Comparison of ENCODE assay signal across 24 mouse cellular contexts in the genomic region with DNA sequence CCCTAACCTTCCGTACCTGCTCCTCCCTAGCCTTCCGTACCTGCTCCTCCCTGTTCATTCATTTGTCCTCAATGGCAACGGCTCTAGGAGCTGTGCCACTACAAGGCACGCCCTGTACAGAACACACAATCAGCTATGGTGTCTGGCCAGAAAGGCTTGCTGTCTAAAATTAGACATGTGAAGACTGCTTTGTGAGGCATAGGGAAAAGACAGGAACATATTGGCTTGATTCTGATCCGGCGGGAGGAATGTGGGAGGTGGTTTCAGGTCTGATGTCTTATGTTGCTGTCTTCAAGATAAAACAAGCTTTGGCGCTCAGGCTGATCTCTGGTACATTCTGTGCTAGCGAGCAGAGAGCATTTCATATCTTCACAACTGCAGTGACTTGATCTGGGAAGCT. TPM values are rescaled to one million over a fixed set of nuclear protein-coding genes. Genes with fewer than 3 reads are reported as not detected.
DNase-seq lines count a peak whose midpoint lies in the region; ATAC-seq lines count a peak whose summit lies in the region.
"Had no signal": no experiment of that assay in that cellular context is flagged by ENCODE, and none has a peak within 500 bp of the region (broad histone marks: within the 10 kb centered on the region; RNA-seq: fewer than 3 reads in every experiment).

No protein-coding gene starts in this region.

- no peak overlapping the region for H3K9ac ChIP-seq in embryonic facial prominence, embryonic 15.5 days
- peak overlapping the region; percentile 51 for H3K9ac ChIP-seq in heart, embryonic 13.5 days
- H3K9ac ChIP-seq in kidney, embryonic 14.5 days (ENCODE audit: low read depth, low read length), result no peak overlapping the region
- H3K9ac ChIP-seq: hindbrain, embryonic 15.5 days; liver, postnatal 0 days; neural tube, embryonic 13.5 days had no signal

- H3K4me1 ChIP-seq in embryonic facial prominence, embryonic 15.5 days, result 0 out of 2 replicates have a peak, but pooled peaks cover 4% of the 10 kb centered on the region
- peaks cover 9% of the 10 kb centered on the region for H3K4me1 ChIP-seq in embryonic facial prominence, embryonic 10.5 days
- H3K4me1 ChIP-seq in heart, embryonic 13.5 days, result peaks cover 59% of the 10 kb centered on the region
- H3K4me1 ChIP-seq in kidney, embryonic 14.5 days (ENCODE audit: control insufficient read depth, insufficient read depth, low read length), result no peaks in the 10 kb centered on the region

- 0 out of 2 replicates have a peak, but pooled peaks have one; percentile 9 for ATAC-seq in embryonic facial prominence, embryonic 15.5 days (ENCODE audit: insufficient number of reproducible peaks, low FRiP score, low TSS enrichment, low read depth)
- ATAC-seq in heart, embryonic 13.5 days (ENCODE audit: extremely low read depth, insufficient number of reproducible peaks, low FRiP score, low TSS enrichment), result no peak
- no peak for ATAC-seq in kidney, embryonic 14.5 days (ENCODE audit: low FRiP score, low TSS enrichment)
- ATAC-seq: CD4-positive, CD25-positive, alpha-beta regulatory T cell, adult 4 months; forebrain, embryonic 14.5 days; intestine, postnatal 0 days; liver, postnatal 0 days had no signal

- DNase-seq in embryonic facial prominence, embryonic 10.5 days (ENCODE audit: low spot score), result no peak
- peak; percentile 22 for DNase-seq in layer of hippocampus, adult 9-11 months
- DNase-seq in layer of hippocampus, postnatal 10 days (ENCODE audit: low spot score in 2 of 2), result no peak
- DNase-seq in skeletal muscle tissue, adult 2 months (ENCODE audit: low read depth, low spot score), result peak; percentile 69
- DNase-seq in kidney, adult 11 months, result no peak
- DNase-seq: cerebellum, postnatal 14 days; kidney, postnatal 10 days; liver; liver, postnatal 0 days; lung, postnatal 36 days; right cerebral cortex, postnatal 25 days; thymus, adult 18-20 months had no signal

- no peaks in the 10 kb centered on the region for H3K9me3 ChIP-seq in embryonic facial prominence, embryonic 15.5 days (replicated peaks)
- H3K9me3 ChIP-seq in embryonic facial prominence, embryonic 10.5 days, result no peaks in the 10 kb centered on the region
- no peaks in the 10 kb centered on the region for H3K9me3 ChIP-seq in heart, embryonic 13.5 days
- H3K9me3 ChIP-seq in kidney, embryonic 14.5 days (ENCODE audit: control insufficient read depth, low read length), result no peaks in the 10 kb centered on the region
- H3K9me3 ChIP-seq: hindbrain, embryonic 15.5 days; midbrain, embryonic 10.5 days; neural tube, embryonic 13.5 days had no signal

- H3K27me3 ChIP-seq in embryonic facial prominence, embryonic 15.5 days, result peaks cover 36% of the 10 kb centered on the region
- H3K27me3 ChIP-seq in embryonic facial prominence, embryonic 10.5 days (replicated peaks; ENCODE audit: low read depth, poor library complexity, severe bottlenecking), result peaks cover 54% of the 10 kb centered on the region
- peaks cover 42% of the 10 kb centered on the region for H3K27me3 ChIP-seq in heart, embryonic 13.5 days (replicated peaks)
- H3K27me3 ChIP-seq in kidney, embryonic 14.5 days (ENCODE audit: control insufficient read depth, insufficient read depth, low read length), result peaks cover 32% of the 10 kb centered on the region

- no peak overlapping the region for H3K4me2 ChIP-seq in embryonic facial prominence, embryonic 15.5 days (replicated peaks)
- peak overlapping the region; percentile 49 for H3K4me2 ChIP-seq in heart, embryonic 13.5 days
- no peak overlapping the region for H3K4me2 ChIP-seq in kidney, embryonic 14.5 days (replicated peaks; ENCODE audit: low read depth, low read length)
- H3K4me2 ChIP-seq: hindbrain, embryonic 15.5 days; neural tube, embryonic 13.5 days had no signal

- no peak overlapping the region for H3K4me3 ChIP-seq in embryonic facial prominence, embryonic 15.5 days (replicated peaks)
- H3K4me3 ChIP-seq in embryonic facial prominence, embryonic 10.5 days, result no peak overlapping the region
- H3K4me3 ChIP-seq in heart, embryonic 13.5 days, result peak overlapping the region; percentile 11; the same call in 1 of the 2 replicates
- no peak overlapping the region for H3K4me3 ChIP-seq in kidney, embryonic 14.5 days (ENCODE audit: low read length)
- H3K4me3 ChIP-seq: hindbrain, embryonic 15.5 days; layer of hippocampus, adult 2 months; midbrain, embryonic 10.5 days; neural tube, embryonic 13.5 days had no signal

- H3K27ac ChIP-seq in embryonic facial prominence, embryonic 15.5 days (replicated peaks), result no peak overlapping the region
- no peak overlapping the region for H3K27ac ChIP-seq in embryonic facial prominence, embryonic 10.5 days (replicated peaks)
- H3K27ac ChIP-seq in heart, embryonic 13.5 days (replicated peaks), result peak overlapping the region; percentile 58
- no peak overlapping the region for H3K27ac ChIP-seq in kidney, embryonic 14.5 days (ENCODE audit: low read depth, low read length)
- H3K27ac ChIP-seq: hindbrain, embryonic 15.5 days; layer of hippocampus, adult 2 months; midbrain, embryonic 10.5 days; neural tube, embryonic 13.5 days had no signal

- WGBS in embryonic facial prominence, embryonic 15.5 days, result 51% methylated on average over 8 of the region's 8 CpGs
- 79% methylated on average over 8 of the region's 8 CpGs for WGBS in embryonic facial prominence, embryonic 10.5 days
- 22% methylated on average over 8 of the region's 8 CpGs for WGBS in heart, embryonic 13.5 days
- WGBS in kidney, embryonic 14.5 days, result 77% methylated on average over 8 of the region's 8 CpGs

- no peaks in the 10 kb centered on the region for H3K36me3 ChIP-seq in embryonic facial prominence, embryonic 15.5 days
- no peaks in the 10 kb centered on the region for H3K36me3 ChIP-seq in embryonic facial prominence, embryonic 10.5 days (replicated peaks)
- H3K36me3 ChIP-seq in heart, embryonic 13.5 days, result no peaks in the 10 kb centered on the region
- H3K36me3 ChIP-seq in kidney, embryonic 14.5 days (ENCODE audit: control insufficient read depth, insufficient read depth, low read length), result no peaks in the 10 kb centered on the region
- H3K36me3 ChIP-seq: G1E; hindbrain, embryonic 15.5 days; midbrain, embryonic 10.5 days; neural tube, embryonic 13.5 days had no signal

RNA-seq across cellular contexts. Expression of gene Cxcl10, which starts 41.9 kb away (rescaled TPM):
- 0.81 and 1.7 TPM in 2 replicates for polyA plus RNA-seq in embryonic facial prominence, embryonic 15.5 days (2015; fragmentation: Nextera tagmentation; extraction: Ambion mirVana)
- polyA plus RNA-seq in embryonic facial prominence, embryonic 10.5 days (2016; fragmentation: Nextera tagmentation; extraction: Ambion mirVana), result 0.14 TPM in 1 of 2 replicates, not detected in the other
- total RNA-seq in layer of hippocampus, postnatal 10 days (2021), result not detected
- polyA plus RNA-seq in heart, embryonic 13.5 days (2015; fragmentation: Nextera tagmentation; extraction: Ambion mirVana), result 1.6 and 2.0 TPM in 2 replicates
- polyA plus RNA-seq in kidney, embryonic 14.5 days (2014; fragmentation: Nextera tagmentation; extraction: Ambion mirVana), result 0.84 and 1.0 TPM in 2 replicates
- total RNA-seq: layer of hippocampus, adult 2 months; left cerebral cortex, postnatal 14 days had no signal
- polyA plus RNA-seq: G1E had no signal

RNA-seq across cellular contexts. Expression of gene Nup54, which starts 44.4 kb away (rescaled TPM):
- polyA plus RNA-seq in embryonic facial prominence, embryonic 15.5 days (2015; fragmentation: Nextera tagmentation; extraction: Ambion mirVana), result 38.9 and 40.0 TPM in 2 replicates
- polyA plus RNA-seq in embryonic facial prominence, embryonic 10.5 days (2016; fragmentation: Nextera tagmentation; extraction: Ambion mirVana), result 72.6 and 76.2 TPM in 2 replicates
- 10 to 100 TPM; 33.9 to 41.7 TPM for total RNA-seq in layer of hippocampus, postnatal 10 days (2021)
- polyA plus RNA-seq in heart, embryonic 13.5 days (2015; fragmentation: Nextera tagmentation; extraction: Ambion mirVana), result 35.8 and 39.4 TPM in 2 replicates
- polyA plus RNA-seq in kidney, embryonic 14.5 days (2014; fragmentation: Nextera tagmentation; extraction: Ambion mirVana), result 57.7 and 62.2 TPM in 2 replicates

RNA-seq across cellular contexts. Expression of gene Art3, which starts 59.0 kb away (rescaled TPM):
- polyA plus RNA-seq in embryonic facial prominence, embryonic 15.5 days (2015; fragmentation: Nextera tagmentation; extraction: Ambion mirVana), result 4.9 and 6.2 TPM in 2 replicates
- 1.4 and 1.6 TPM in 2 replicates for polyA plus RNA-seq in embryonic facial prominence, embryonic 10.5 days (2016; fragmentation: Nextera tagmentation; extraction: Ambion mirVana)
- total RNA-seq in layer of hippocampus, postnatal 10 days (2021), result 1 to 10 TPM; 6.7 to 9.5 TPM
- 35.4 and 36.2 TPM in 2 replicates for polyA plus RNA-seq in heart, embryonic 13.5 days (2015; fragmentation: Nextera tagmentation; extraction: Ambion mirVana)
- polyA plus RNA-seq in kidney, embryonic 14.5 days (2014; fragmentation: Nextera tagmentation; extraction: Ambion mirVana), result 1.7 and 3.1 TPM in 2 replicates
- polyA plus RNA-seq: G1E had no signal

Comparison
In these comparisons a context has a peak if more than half of its experiments do, and no peak if none do; other contexts are left out.
1. DNase-seq: peak in layer of hippocampus, adult 9-11 months (single experiment) and skeletal muscle tissue, adult 2 months (single experiment); none in embryonic facial prominence, embryonic 10.5 days (single experiment), layer of hippocampus, postnatal 10 days (0 of 2) and kidney, adult 11 months (single experiment).